Mouse (Mus musculus) induced T-regulatory cell, adult 2 months (primary cell): ENCODE results near the gene Cryz.
"Not testable (repeated sequence)": the region's sequence is repeated elsewhere in the genome, so short reads cannot be mapped to it uniquely, and the experiment has no call there.

ENCODE experiments used
- DNase-seq: peaks from one replicate; pipeline ENCODE4 v3.0.0-alpha.2; 2012; ENCODE audit warnings: low read depth

Gene Cryz

GRCm38 (mm10) chr3:154611888-154612287 is 15.4 kb downstream of the Cryz start:
- DNase-seq = peak; percentile 7

GRCm38 (mm10) chr3:154614771-154615170 is 18.3 kb downstream of the Cryz start:
- no peak for DNase-seq

GRCm38 (mm10) chr3:154615304-154615703 is 18.8 kb downstream of the Cryz start:
- DNase-seq = no peak

- no peak for DNase-seq
These were observed 19.6 kb downstream of the Cryz start for GRCm38 (mm10) chr3:154616106-154616505.

DNA sequence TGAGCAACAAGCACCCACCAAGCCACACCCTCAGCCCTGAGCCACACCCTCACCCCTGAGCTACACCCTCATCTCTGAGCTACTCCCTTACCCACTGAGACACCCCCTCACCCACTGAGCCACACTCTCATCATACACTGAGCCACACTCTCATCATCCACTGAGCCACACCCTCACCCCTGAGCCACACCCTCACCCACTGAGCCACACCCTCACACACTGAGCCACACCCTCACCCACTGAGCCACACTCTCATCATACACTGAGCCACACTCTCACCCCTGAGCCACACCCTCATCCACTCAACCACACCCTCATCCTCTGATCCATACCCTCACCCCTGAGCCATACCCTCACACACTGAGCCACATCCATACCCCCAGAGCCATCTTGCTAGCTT is 31.8 kb downstream of the Cryz start:
- DNase-seq = peak; percentile 5

DNA sequence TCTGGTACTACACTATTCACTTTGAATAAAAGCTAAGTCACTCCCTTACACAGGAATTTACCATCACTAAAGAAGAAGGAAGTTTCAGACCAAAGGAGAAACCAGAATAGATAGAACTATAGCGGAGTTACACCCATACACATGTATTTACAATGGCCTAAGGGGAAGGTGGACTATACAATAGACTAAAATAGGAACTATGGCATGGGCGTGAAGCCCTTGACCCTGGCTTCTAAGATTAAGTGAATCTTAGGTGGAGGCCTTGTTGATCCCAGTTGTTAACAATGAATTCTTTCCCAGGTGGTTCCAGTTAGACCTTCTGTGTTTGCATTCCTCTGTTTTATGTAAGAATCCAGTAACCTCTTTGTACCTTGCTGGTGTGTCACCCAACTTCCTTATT is 34.8 kb downstream of the Cryz start:
- DNase-seq = not testable (repeated sequence)

GRCm38 (mm10) chr3:154633091-154633490 is 36.6 kb downstream of the Cryz start:
- no peak for DNase-seq

DNA sequence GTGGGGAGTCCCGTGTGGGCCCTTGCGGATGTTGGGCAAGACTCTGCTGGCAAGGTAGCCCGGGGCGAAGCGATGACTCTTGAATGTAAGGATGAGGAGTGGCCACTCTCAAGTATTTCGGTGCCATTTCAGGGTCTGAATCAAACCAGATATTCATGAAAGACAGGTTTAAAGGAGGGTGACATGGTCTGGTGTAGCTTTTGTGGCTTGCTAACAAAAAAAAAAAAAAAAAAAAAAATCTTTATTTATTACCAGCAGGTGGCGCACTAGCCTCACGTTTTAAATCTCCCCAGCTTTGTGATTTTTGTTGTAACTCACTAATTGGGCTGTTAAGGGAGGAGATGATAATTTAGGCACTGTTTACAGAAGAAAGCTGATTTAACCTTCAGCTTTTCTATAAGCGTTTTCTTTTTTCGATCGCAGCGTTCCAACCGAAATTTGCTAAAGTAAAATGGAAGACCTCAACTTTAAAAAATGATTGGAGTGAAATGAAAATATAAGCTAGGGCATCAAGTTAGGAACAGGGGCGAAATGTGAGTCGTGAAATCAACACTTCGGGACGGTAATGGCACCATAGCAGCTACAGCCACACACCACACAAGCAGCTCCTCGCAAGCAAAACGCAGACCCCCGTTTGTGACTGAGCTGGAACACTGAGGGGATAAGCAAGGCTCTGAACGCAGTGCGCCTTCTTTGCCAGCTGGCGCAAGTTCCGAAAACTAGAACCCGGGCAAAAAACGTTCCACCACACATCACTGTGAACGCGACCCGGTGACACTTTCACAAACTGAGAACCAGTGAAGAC is 50.3 kb downstream of the Cryz start:
- peak; percentile 56 for DNase-seq

DNA sequence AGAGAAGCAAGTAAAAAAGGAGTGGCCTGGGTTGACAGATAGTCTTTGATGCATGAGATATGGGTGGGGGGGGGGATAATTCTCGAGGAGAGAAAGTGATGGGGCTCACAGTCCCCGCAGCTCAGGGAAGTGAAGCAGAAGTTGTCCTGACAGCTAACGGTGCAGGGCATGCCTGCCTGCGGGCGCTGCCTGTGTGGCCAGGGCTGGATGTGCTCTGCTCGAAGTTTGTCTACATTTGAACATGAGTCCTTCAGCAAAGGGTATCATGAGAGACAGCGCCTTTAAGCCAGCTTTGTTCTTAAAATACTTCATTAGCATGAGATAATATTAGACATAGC is 50.9 kb downstream of the Cryz start:
- no peak for DNase-seq

DNA sequence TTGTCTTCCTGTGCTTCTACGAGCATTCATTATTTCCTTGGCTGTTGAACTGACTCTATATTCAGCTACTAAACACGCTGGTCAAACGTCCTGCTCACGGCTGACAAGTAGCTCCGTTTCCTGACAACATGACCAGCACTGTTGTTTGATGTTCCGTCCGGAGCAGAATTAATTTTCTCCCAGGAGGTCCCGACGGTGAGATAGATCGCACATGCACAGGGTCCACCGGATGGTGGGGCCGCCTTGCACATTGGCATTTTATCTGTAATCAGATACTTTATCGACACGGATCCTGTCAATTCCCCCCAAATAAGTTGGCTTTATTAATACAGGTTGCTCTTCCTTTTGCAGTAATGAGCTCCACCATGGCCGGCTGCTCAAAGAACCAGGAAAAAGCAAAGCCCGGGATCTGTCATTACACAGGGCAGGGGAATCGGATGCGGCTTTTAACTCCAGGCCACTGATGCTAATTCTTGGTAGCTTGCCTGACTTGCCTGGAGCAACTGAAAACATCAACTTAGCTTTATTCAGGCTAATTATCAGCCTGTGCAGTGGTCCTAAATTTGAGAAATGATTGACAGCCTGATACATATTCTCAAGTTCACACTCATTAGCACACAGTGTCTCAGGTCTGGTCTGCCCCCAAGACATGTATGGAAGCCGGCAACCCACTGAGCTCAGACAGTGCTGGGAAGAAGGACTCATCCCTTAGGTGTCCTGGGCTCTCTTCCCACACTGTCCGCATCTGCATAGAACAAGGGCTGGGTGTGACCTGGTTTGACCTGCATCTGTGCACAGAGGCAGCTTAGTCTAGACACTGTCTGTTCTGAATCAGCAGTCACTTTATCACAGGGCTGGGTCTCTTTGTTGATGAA is 53.1 kb downstream of the Cryz start:
- DNase-seq = no peak

- no peak for DNase-seq
These were observed 54.8 kb downstream of the Cryz start for GRCm38 (mm10) chr3:154651192-154651821.

DNA sequence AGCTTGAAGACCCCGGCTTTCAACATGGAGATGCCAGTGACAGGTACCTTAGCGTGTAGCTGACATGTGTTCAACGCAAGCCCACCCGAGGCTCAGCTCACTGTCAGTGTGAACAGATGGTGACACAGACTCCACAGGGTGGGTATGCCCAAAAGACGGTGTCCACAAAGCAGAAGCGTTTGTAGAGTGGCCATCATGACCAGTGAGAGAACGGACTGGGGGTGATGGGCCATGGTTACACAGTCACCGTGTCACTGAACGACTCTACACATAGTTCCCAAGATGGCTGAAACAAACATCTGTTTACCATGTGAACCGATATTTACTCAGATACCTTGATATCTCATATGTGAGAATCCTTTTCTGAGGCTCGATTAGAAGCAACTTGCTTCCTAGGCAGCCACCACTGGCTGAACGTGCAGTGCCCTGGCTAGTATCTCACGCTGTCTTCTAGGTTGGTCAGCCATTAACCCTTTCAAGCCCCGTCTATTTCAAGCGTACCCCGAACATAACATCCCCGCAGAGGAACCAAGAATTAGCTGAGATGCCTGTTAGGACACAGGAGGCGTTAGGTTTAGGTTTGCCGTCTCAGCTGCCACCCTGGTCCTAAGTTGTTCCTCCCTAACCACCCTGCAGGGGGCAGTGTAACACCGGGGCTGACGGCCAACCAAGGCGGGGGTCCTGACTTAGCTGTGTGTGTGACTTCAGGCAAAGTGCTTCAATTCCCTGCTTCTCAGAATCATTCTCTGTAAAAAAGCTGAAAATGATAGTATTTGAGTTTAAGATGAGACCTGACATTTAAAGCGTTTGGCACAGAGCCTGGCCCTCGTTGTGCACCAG is 56.3 kb downstream of the Cryz start:
- DNase-seq = peak; percentile 15

- DNase-seq = no peak
These were observed 56.9 kb downstream of the Cryz start for GRCm38 (mm10) chr3:154653454-154653853.

DNA sequence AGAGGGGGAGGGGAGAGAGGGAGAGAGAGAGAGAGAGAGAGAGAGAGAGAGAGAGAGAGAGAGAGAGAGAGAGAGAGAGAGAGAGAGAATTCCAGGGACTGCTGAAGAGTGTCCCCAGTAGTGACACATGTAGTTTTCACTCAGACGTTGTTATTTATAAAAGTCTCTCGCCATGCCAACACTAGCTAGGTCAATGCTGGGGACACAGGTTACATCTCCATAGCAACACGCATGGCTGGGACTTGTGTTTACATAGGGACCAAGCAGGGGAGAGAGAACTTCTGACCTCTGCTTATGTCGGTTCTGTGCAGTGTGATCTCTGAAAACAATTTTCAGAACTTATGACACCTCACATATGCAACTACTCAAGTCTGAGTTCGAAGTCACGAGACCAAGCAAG is 57.8 kb downstream of the Cryz start:
- DNase-seq = no peak

DNA sequence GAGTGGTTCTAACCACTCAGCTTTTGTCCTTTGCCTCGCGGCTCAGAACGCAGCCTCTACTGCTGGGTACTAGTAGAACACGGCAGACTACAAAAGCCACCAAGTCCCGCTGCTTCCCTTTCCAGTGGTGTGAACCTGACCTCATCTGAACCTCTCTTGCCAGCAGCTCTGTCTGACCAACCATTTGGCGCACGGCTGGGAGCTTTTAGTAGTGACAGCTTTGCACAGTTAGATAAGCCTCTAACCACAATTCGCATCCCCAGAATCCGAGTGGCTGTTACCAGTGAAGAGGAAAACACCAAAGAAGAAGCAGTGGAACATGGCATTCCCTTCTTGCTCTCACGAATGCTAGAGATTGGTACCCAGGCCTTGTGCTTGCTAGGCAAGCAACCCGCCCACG is 58.4 kb downstream of the Cryz start:
- DNase-seq = no peak

DNA sequence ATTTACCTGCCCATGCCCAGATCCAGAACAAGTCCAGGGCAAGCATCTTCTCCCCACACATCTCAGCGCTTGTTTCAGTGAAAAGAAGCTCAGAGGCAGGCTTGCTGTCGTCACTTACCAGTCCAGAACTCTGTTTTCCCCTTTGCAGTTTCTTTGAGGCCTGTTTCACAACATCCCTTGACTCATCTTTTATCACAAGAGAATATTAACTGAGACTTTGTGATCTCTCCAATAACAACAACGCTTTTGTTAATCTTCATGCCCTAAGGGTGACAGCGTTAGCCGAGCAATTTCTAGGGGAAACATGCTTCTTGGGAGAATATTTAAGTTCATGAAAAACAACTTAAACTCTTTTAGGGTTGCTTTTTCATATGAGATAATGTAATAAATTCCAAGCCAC is 59.2 kb downstream of the Cryz start:
- DNase-seq = no peak

GRCm38 (mm10) chr3:154663545-154663944 is 67.0 kb downstream of the Cryz start, which contains the start of gene Erich3:
TSS of gene Erich3 (plus strand) at chr3:154663859.
- DNase-seq = no peak

- no peak for DNase-seq
These were observed 67.6 kb downstream of the Cryz start for GRCm38 (mm10) chr3:154663976-154664581.

- DNase-seq = no peak
These were observed 68.1 kb downstream of the Cryz start for GRCm38 (mm10) chr3:154664636-154665035.

DNA sequence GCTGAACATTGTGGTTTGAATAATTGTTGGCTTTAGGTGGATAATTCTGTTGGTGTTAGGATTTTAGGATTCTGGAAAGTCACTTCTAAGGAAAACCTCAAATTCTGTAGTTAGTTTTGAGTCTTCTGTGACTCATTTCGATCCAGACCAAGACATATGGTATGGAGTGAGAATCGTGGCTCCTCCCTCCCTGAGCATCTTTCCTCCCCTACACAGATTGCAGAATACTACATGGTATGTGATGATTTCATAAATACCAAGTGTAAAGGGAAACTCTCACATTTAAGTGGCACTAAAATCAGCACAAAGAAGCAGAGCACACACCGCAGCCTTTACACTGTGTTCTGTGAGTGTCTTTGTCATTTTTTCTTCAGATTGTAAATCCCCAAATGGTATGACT is 72.0 kb downstream of the Cryz start:
- DNase-seq = no peak

DNA sequence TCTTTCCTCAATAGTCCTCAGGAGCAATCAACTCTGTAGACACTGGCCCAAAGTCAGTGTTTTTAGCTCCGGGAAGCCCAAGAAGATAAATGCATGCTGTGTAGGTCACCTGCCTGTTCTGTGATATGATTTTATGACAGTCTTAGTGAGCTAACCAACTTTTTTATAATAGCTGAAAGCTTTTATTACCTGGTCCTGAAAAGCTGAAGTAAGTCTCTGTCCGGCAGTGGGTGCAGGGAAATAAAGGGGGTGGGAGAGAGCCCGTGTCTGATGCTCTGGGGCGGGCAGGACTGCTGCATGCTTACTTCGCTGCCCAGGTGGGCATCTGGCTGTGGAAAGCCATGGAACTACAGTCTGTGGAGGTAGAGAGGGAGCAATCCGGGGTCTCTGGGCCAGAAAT is 74.1 kb downstream of the Cryz start:
- DNase-seq = no peak
